Mouse (Mus musculus) liver, postnatal 0 days (tissue): ENCODE data around the gene Pip4k2b.

ENCODE experiments used
- CTCF ChIP-seq: sonication (generic); IDR thresholded peaks from 2 replicates; pipeline ENCODE4 v1.5.1; 2016; ENCODE audit warnings: antibody characterized with exemption, low read depth
- EP300 ChIP-seq: IDR thresholded peaks from 2 replicates; pipeline ENCODE4 v1.6.1; 2016; ENCODE audit warnings: antibody characterized with exemption, low read depth, mild to moderate bottlenecking

GRCm38 (mm10) chr11:97742591-97742990 lies 1.9 kb downstream of the Pip4k2b start:
- TF ChIP-seq CTCF: no peak
- no peak for TF ChIP-seq EP300
